Mouse (Mus musculus) MEL (cell line): Measurements from ENCODE around the gene Frat1. TPM values are rescaled to one million over a fixed set of nuclear protein-coding genes. Genes with fewer than 3 reads are reported as not detected.
A peak's percentile ranks its signal among the peaks of the same experiment; 100 is the strongest.

Experiments used
- DNase-seq: peaks from one replicate; pipeline ENCODE4 v3.0.0; 2011; ENCODE audit warnings: low read depth, low spot score
- H3K27ac ChIP-seq: 2 replicates; pipeline ENCODE4 v1.5.1; 2012; ENCODE audit warnings: low read depth, mild to moderate bottlenecking, control low read depth, low read length, moderate library complexity; ENCODE audit not compliant: control insufficient read depth
- H3K27me3 ChIP-seq, 2 experiments: fragments of 150-350 bp in 1 of 2; sonication (generic) in 1 of 2; 2 replicates each; pipeline ENCODE4 v1.6.1; 2012; ENCODE audit warnings: low read length in 2 of 2, mild to moderate bottlenecking in 2 of 2, improper control_type of control experiment in 1 of 2, moderate library complexity in 1 of 2; ENCODE audit not compliant: insufficient read depth in 2 of 2, control insufficient read depth in 1 of 2
- H3K36me3 ChIP-seq, 2 experiments: 2 replicates each; pipeline ENCODE4 v1.6.1; 2012 to 2014; ENCODE audit warnings: low read length in 2 of 2, improper control_type of control experiment in 1 of 2, inconsistent platforms in 1 of 2, mild to moderate bottlenecking in 1 of 2; ENCODE audit not compliant: insufficient read depth in 2 of 2, control insufficient read depth in 1 of 2
- H3K4me1 ChIP-seq, 2 experiments: fragments of 150-350 bp in 1 of 2; sonication (generic) in 1 of 2; 2 replicates each; pipeline ENCODE4 v1.6.1; 2012; ENCODE audit warnings: low read length in 2 of 2, improper control_type of control experiment in 1 of 2, mild to moderate bottlenecking in 1 of 2; ENCODE audit not compliant: insufficient read depth in 2 of 2, control insufficient read depth in 1 of 2
- H3K4me3 ChIP-seq, 2 experiments: fragments of 150-350 bp in 1 of 2; sonication (generic) in 1 of 2; 2 replicates each; pipeline ENCODE4 v1.5.1; 2012; ENCODE audit warnings: low read depth in 2 of 2, low read length in 2 of 2, mild to moderate bottlenecking in 2 of 2, moderate library complexity in 2 of 2, control low read depth in 1 of 2, improper control_type of control experiment in 1 of 2; ENCODE audit not compliant: control insufficient read depth in 1 of 2, insufficient read depth in 1 of 2
- H3K79me2 ChIP-seq: 2 replicates; pipeline ENCODE4 v1.6.1; 2012; ENCODE audit warnings: mild to moderate bottlenecking, low read length, moderate library complexity; ENCODE audit not compliant: control insufficient read depth, poor library complexity, insufficient read depth
- H3K9ac ChIP-seq: 2 replicates; pipeline ENCODE4 v1.6.1; 2012; ENCODE audit warnings: low read depth, mild to moderate bottlenecking, control low read depth, low read length, moderate library complexity; ENCODE audit not compliant: control insufficient read depth, poor library complexity, severe bottlenecking
- H3K9me3 ChIP-seq: fragments of 150-350 bp; sonication (generic); replicated peaks from 2 replicates; pipeline ENCODE4 v1.6.1; 2012; ENCODE audit warnings: mild to moderate bottlenecking, low read length, improper control_type of control experiment, moderate library complexity; ENCODE audit not compliant: insufficient read depth
- CHD1 ChIP-seq: IDR thresholded peaks from 2 replicates; pipeline ENCODE4 v1.6.1; 2012; ENCODE audit warnings: low read depth, mild to moderate bottlenecking, inconsistent platforms, low read length, improper control_type of control experiment
- CHD2 ChIP-seq: IDR thresholded peaks from 2 replicates; pipeline ENCODE4 v1.6.1; 2011; ENCODE audit warnings: low read length, improper control_type of control experiment
- E2F4 ChIP-seq: IDR thresholded peaks from 2 replicates; pipeline ENCODE4 v1.6.1; 2011; ENCODE audit warnings: low read depth, low read length, improper control_type of control experiment, borderline replicate concordance
- ETS1 ChIP-seq: IDR thresholded peaks from 2 replicates; pipeline ENCODE4 v1.6.1; 2012; ENCODE audit warnings: low read depth, mild to moderate bottlenecking, inconsistent platforms, low read length, improper control_type of control experiment, moderate library complexity
- GABPA ChIP-seq: IDR thresholded peaks from 2 replicates; pipeline ENCODE4 v1.6.1; 2012; ENCODE audit warnings: low read depth, mild to moderate bottlenecking, inconsistent platforms, low read length, improper control_type of control experiment, moderate library complexity
- GATA1 ChIP-seq: IDR thresholded peaks from 2 replicates; pipeline ENCODE4 v1.6.1; 2011; ENCODE audit warnings: low read depth, low read length, improper control_type of control experiment
- HCFC1 ChIP-seq: IDR thresholded peaks from 2 replicates; pipeline ENCODE4 v1.6.1; 2012; ENCODE audit warnings: low read depth, mild to moderate bottlenecking, inconsistent platforms, low read length, improper control_type of control experiment, moderate library complexity
- JUND ChIP-seq: IDR thresholded peaks from 2 replicates; pipeline ENCODE4 v1.6.1; 2011; ENCODE audit warnings: low read depth, mild to moderate bottlenecking, improper control_type of control experiment, low read length
- KAT2A ChIP-seq: conservative IDR thresholded peaks from 2 replicates; pipeline ENCODE4 v1.6.1; 2012; ENCODE audit warnings: low read depth, low read length, improper control_type of control experiment, inconsistent platforms
- MAZ ChIP-seq: IDR thresholded peaks from 2 replicates; pipeline ENCODE4 v1.6.1; 2012; ENCODE audit warnings: low read depth, mild to moderate bottlenecking, inconsistent platforms, low read length, improper control_type of control experiment
- MEF2A ChIP-seq: IDR thresholded peaks from 2 replicates; pipeline ENCODE4 v1.6.1; 2014; ENCODE audit warnings: low read depth, mild to moderate bottlenecking, inconsistent platforms, low read length, improper control_type of control experiment; ENCODE audit not compliant: poor library complexity, insufficient replicate concordance, severe bottlenecking; ENCODE audit errors: extremely low read depth
- MXI1 ChIP-seq: IDR thresholded peaks from 2 replicates; pipeline ENCODE4 v1.6.1; 2011; ENCODE audit warnings: mild to moderate bottlenecking, low read depth, low read length, improper control_type of control experiment
- MYB ChIP-seq: IDR thresholded peaks from 2 replicates; pipeline ENCODE4 v1.6.1; 2011; ENCODE audit warnings: mild to moderate bottlenecking, low read depth, low read length, improper control_type of control experiment
- MYC ChIP-seq: IDR thresholded peaks from 2 replicates; pipeline ENCODE4 v1.6.1; 2011; ENCODE audit warnings: low read depth, mild to moderate bottlenecking, low read length, improper control_type of control experiment, moderate library complexity
- NRF1 ChIP-seq: IDR thresholded peaks from 2 replicates; pipeline ENCODE4 v1.6.1; 2014; ENCODE audit warnings: low read depth, mild to moderate bottlenecking, inconsistent platforms, low read length, improper control_type of control experiment, moderate library complexity; ENCODE audit not compliant: poor library complexity, insufficient read depth, severe bottlenecking
- POLR2AphosphoS2 ChIP-seq: IDR thresholded peaks from 2 replicates; pipeline ENCODE4 v1.6.1; 2011; ENCODE audit warnings: low read length, improper control_type of control experiment
- POLR2AphosphoS5 ChIP-seq: IDR thresholded peaks from 2 replicates; pipeline ENCODE4 v1.6.1; 2012; ENCODE audit warnings: low read depth, borderline replicate concordance, mild to moderate bottlenecking, inconsistent platforms, low read length, moderate library complexity, mixed read lengths
- RAD21 ChIP-seq: IDR thresholded peaks from 2 replicates; pipeline ENCODE4 v1.6.1; 2011; ENCODE audit warnings: mild to moderate bottlenecking, low read depth, low read length, improper control_type of control experiment
- RCOR1 ChIP-seq: IDR thresholded peaks from 2 replicates; pipeline ENCODE4 v1.6.1; 2012; ENCODE audit warnings: low read depth, mild to moderate bottlenecking, inconsistent platforms, low read length, improper control_type of control experiment
- SIN3A ChIP-seq: IDR thresholded peaks from 2 replicates; pipeline ENCODE4 v1.6.1; 2012; ENCODE audit warnings: low read length, improper control_type of control experiment, inconsistent platforms
- SMC3 ChIP-seq: IDR thresholded peaks from 2 replicates; pipeline ENCODE4 v1.6.1; 2011; ENCODE audit warnings: low read depth, low read length, improper control_type of control experiment
- TAL1 ChIP-seq: IDR thresholded peaks from 2 replicates; pipeline ENCODE4 v1.6.1; 2012; ENCODE audit warnings: mild to moderate bottlenecking, inconsistent platforms, low read length, moderate library complexity, mixed read lengths
- TBP ChIP-seq: IDR thresholded peaks from 2 replicates; pipeline ENCODE4 v1.8.0; 2011; ENCODE audit warnings: low read depth, low read length, improper control_type of control experiment
- TCF12 ChIP-seq: IDR thresholded peaks from 2 replicates; pipeline ENCODE4 v1.6.1; 2014; ENCODE audit warnings: low read depth, mild to moderate bottlenecking, inconsistent platforms, low read length, improper control_type of control experiment, moderate library complexity
- UBTF ChIP-seq: IDR thresholded peaks from 2 replicates; pipeline ENCODE4 v1.6.1; 2012; ENCODE audit warnings: low read depth, mild to moderate bottlenecking, inconsistent platforms, low read length, improper control_type of control experiment, moderate library complexity, borderline replicate concordance; ENCODE audit not compliant: insufficient read depth
- USF1 ChIP-seq: IDR thresholded peaks from 2 replicates; pipeline ENCODE4 v1.6.1; 2014; ENCODE audit warnings: low read depth, mild to moderate bottlenecking, inconsistent platforms, low read length, improper control_type of control experiment, moderate library complexity
- USF2 ChIP-seq, 2 experiments: IDR thresholded peaks; 2 replicates each; pipeline ENCODE4 v1.6.1; 2011 to 2012; ENCODE audit warnings: improper control_type of control experiment in 2 of 2, low read length in 2 of 2, borderline replicate concordance in 1 of 2, inconsistent platforms in 1 of 2, low read depth in 1 of 2, mild to moderate bottlenecking in 1 of 2; ENCODE audit not compliant: insufficient read depth in 1 of 2
- ZC3H11A ChIP-seq: IDR thresholded peaks from 2 replicates; pipeline ENCODE4 v1.6.1; 2012; ENCODE audit warnings: low read depth, mild to moderate bottlenecking, inconsistent platforms, low read length, improper control_type of control experiment
- ZMIZ1 ChIP-seq: IDR thresholded peaks from 2 replicates; pipeline ENCODE4 v1.6.1; 2012; ENCODE audit warnings: low read depth, mild to moderate bottlenecking, inconsistent platforms, low read length, improper control_type of control experiment, moderate library complexity
- ZNF384 ChIP-seq: IDR thresholded peaks from 2 replicates; pipeline ENCODE4 v1.6.1; 2012; ENCODE audit warnings: low read depth, mild to moderate bottlenecking, inconsistent platforms, low read length, improper control_type of control experiment
- polyA plus RNA-seq, 2 experiments: library from polyadenylated mRNA; stranded (reverse) in 1 of 2; unstranded in 1 of 2; fragments of >175 nt in 1 of 2; fragments of >200 nt in 1 of 2; gene quantifications; 2 replicates each; pipeline versions ENCODE4 v1.2.1 to v1.2.4; 2012; ENCODE audit warnings: low replicate concordance in 2 of 2, low read depth in 1 of 2; ENCODE audit not compliant: insufficient read length in 2 of 2, insufficient read depth in 1 of 2, missing spikeins in 1 of 2
- total RNA-seq: library from RNA; depleted of rRNA; stranded (reverse); fragments of 300-350 nt; gene quantifications from 2 replicates; pipeline ENCODE4 v1.2.3, GENCODE M21; 2012

Frat1 gene
- total and polyA plus RNA-seq, 3 experiments = 31.5 to 36.0 TPM; not detected in 1

- TF ChIP-seq ZC3H11A = no peak
- TF ChIP-seq E2F4 = 0 out of 2 replicates have a peak, but pooled peaks have one; percentile 28
- peak; percentile 81 for TF ChIP-seq TBP
- TF ChIP-seq ZMIZ1 = peak; percentile 97
Measured at GRCm38 (mm10) chr19:41847992-41848851, 18.5 kb downstream of the Frat1 start, which contains the start of gene Frat2 (continued).

GRCm38 (mm10) chr19:41850021-41850718 lies 20.4 kb downstream of the Frat1 start:
- no peaks in the 10 kb centered on the region for H3K9me3 ChIP-seq
- peaks cover 23 to 32% of the 10 kb centered on the region in 2 experiments for H3K4me1 ChIP-seq
- peak; percentile 72 for DNase-seq
- peak overlapping the region; percentile 43 to 54 for H3K4me3 ChIP-seq
- peak overlapping the region; percentile 66 for H3K9ac ChIP-seq
- peak overlapping the region; percentile 85 for H3K27ac ChIP-seq
- peaks cover 27% of the 10 kb centered on the region for H3K79me2 ChIP-seq
- no peaks in the 10 kb centered on the region for H3K27me3 ChIP-seq
- peaks cover 0 to 36% of the 10 kb centered on the region in 2 experiments; a peak in 2 of 4 replicates for H3K36me3 ChIP-seq
- TF ChIP-seq ZC3H11A (no peak), MAZ (no peak), GATA1 (peak; percentile 78), ZNF384 (peak; percentile 51; the same call in 1 of the 2 replicates), CHD2 (no peak), MXI1 (peak; percentile 14; the same call in 1 of the 2 replicates), UBTF (no peak), USF2 (IDR thresholded peaks at IDR 0.05; ENCODE audit: borderline replicate concordance in 1 of 2, insufficient read depth in 1 of 2, low read depth in 1 of 2, low read length in 2 of 2) (no peak), TCF12 (peak; percentile 74), MYB (0 out of 2 replicates have a peak, but pooled peaks have one; percentile 42), TAL1 (no peak), CHD1 (0 out of 2 replicates have a peak, but pooled peaks have one; percentile 2), TBP (peak; percentile 57), RCOR1 (no peak), POLR2AphosphoS5 (no peak), E2F4 (no peak), MEF2A (no peak), GABPA (no peak), NRF1 (no peak), JUND (no peak), HCFC1 (no peak; the same call in 1 of the 2 replicates), ZMIZ1 (no peak), KAT2A (no peak), POLR2AphosphoS2 (no peak), ETS1 (peak; percentile 38; the same call in 1 of the 2 replicates), SMC3 (no peak), MYC (no peak), RAD21 (no peak), SIN3A (peak; percentile 26; the same call in 1 of the 2 replicates), USF1 (no peak)
